Mouse (Mus musculus): Measurements from ENCODE around the gene Mks1. TPM values are rescaled to one million over a fixed set of nuclear protein-coding genes. Genes with fewer than 3 reads are reported as not detected.

The Mks1 gene
- 5.8 and 10.8 TPM in 2 replicates for polyA plus RNA-seq (2015; fragmentation: Nextera tagmentation; extraction: Ambion mirVana)

GRCm38 (mm10) chr11:87852690-87853596 lies at the start of gene Mks1:
Mks1 (plus strand) TSS chr11:87853215.

GRCm38 (mm10) chr11:87828239-87828900 lies 24.6 kb upstream of the Mks1 start, which contains the start of gene Lpo:
Lpo (minus strand) TSS chr11:87828289.

GRCm38 (mm10) chr11:87875436-87875835 lies 22.4 kb downstream of the Mks1 start, which contains the start of gene Epx:
Epx (minus strand) TSS chr11:87875536.

GRCm38 (mm10) chr11:87892168-87892567 lies 39.2 kb downstream of the Mks1 start, which contains the start of gene Olfr462:
Olfr462 (minus strand) TSS chr11:87892268.

GRCm38 (mm10) chr11:87897287-87897686 lies 44.3 kb downstream of the Mks1 start, which contains the start of gene Olfr463:
Olfr463 (minus strand) TSS chr11:87897387.

Other genes starting within 250 kb of the Mks1 start
- gene Hsf5, start 236.1 kb upstream of the Mks1 start, polyA plus RNA-seq (2015; fragmentation: Nextera tagmentation; extraction: Ambion mirVana) = 0.08 and 0.13 TPM in 2 replicates
- 1.1 and 1.7 TPM in 2 replicates for gene Rnf43, start 190.5 kb upstream of the Mks1 start, polyA plus RNA-seq (2015; fragmentation: Nextera tagmentation; extraction: Ambion mirVana)
- 261 and 330 TPM in 2 replicates for gene Supt4a, start 115.7 kb upstream of the Mks1 start, polyA plus RNA-seq (2015; fragmentation: Nextera tagmentation; extraction: Ambion mirVana)
- gene Tspoap1, start 92.7 kb upstream of the Mks1 start, polyA plus RNA-seq (2015; fragmentation: Nextera tagmentation; extraction: Ambion mirVana) = 1.3 and 2.8 TPM in 2 replicates
- 9.7 and 15.2 TPM in 2 replicates for gene Mpo, start 59.6 kb upstream of the Mks1 start, polyA plus RNA-seq (2015; fragmentation: Nextera tagmentation; extraction: Ambion mirVana)
- not detected in 2 replicates for gene Lpo, start 24.9 kb upstream of the Mks1 start, polyA plus RNA-seq (2015; fragmentation: Nextera tagmentation; extraction: Ambion mirVana)
- gene Epx, start 22.3 kb downstream of the Mks1 start, polyA plus RNA-seq (2015; fragmentation: Nextera tagmentation; extraction: Ambion mirVana) = not detected in 2 replicates
- not detected in 2 replicates for gene Olfr462, start 39.1 kb downstream of the Mks1 start, polyA plus RNA-seq (2015; fragmentation: Nextera tagmentation; extraction: Ambion mirVana)
- gene Olfr463, start 44.2 kb downstream of the Mks1 start, polyA plus RNA-seq (2015; fragmentation: Nextera tagmentation; extraction: Ambion mirVana) = not detected in 2 replicates
- not detected in 2 replicates for gene Olfr464, start 67.8 kb downstream of the Mks1 start, polyA plus RNA-seq (2015; fragmentation: Nextera tagmentation; extraction: Ambion mirVana)
- gene Dynll2, start 134.3 kb downstream of the Mks1 start, polyA plus RNA-seq (2015; fragmentation: Nextera tagmentation; extraction: Ambion mirVana) = 24.7 and 29.8 TPM in 2 replicates
- gene Srsf1, start 194.2 kb downstream of the Mks1 start, polyA plus RNA-seq (2015; fragmentation: Nextera tagmentation; extraction: Ambion mirVana) = 107 and 152 TPM in 2 replicates
- 22.3 and 26.7 TPM in 2 replicates for gene Vezf1, start 215.1 kb downstream of the Mks1 start, polyA plus RNA-seq (2015; fragmentation: Nextera tagmentation; extraction: Ambion mirVana)
- gene Cuedc1, start 244.8 kb downstream of the Mks1 start, polyA plus RNA-seq (2015; fragmentation: Nextera tagmentation; extraction: Ambion mirVana) = 21.6 and 27.9 TPM in 2 replicates

Data from adrenal gland, postnatal 0 days (tissue).